In the genomic region with DNA sequence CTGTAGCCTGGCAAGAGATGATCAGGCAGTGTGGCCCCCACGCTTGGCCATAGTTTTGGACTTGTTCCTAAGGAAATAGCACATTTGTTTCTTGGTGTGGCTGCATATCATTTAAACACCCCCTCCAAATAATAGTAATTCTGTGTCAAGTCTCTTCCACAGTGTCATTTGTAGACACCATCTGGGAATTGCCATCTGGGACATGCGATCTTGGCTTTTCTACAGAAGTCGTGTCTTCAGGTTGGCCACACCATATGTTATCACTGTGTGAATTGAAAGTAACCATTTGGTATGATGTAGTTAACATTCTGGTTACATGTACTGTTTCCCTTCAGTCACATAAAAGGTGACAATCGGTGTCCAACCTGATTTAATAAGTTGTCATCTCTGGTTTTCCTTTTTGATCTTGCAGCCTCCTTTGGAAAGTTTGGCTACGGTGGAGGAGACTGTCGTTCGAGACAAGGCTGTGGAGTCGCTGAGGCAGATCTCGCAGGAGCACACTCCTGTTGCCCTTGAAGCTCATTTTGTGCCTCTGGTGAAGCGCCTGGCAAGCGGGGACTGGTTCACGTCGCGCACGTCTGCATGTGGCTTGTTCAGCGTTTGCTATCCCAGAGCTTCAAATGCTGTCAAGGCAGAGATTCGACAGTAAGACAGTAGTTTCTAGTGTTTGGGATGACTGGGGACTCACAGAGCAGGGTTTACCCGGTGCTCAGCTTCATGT, we compare ENCODE assay signal across 21 mouse cellular contexts. TPM values are rescaled to one million over a fixed set of nuclear protein-coding genes. Genes with fewer than 3 reads are reported as not detected.
DNase-seq lines count a peak whose midpoint lies in the region; ATAC-seq and TF ChIP-seq lines count a peak whose summit lies in the region.
"Had no signal": no experiment of that assay in that cellular context is flagged by ENCODE, and none has a peak within 500 bp of the region (broad histone marks: within the 10 kb centered on the region; RNA-seq: fewer than 3 reads in every experiment).

No protein-coding gene starts in this region.

- TF ChIP-seq POLR2A in cerebellum, adult 2 months (IDR thresholded peaks at IDR 0.05; ENCODE audit: borderline replicate concordance, insufficient read depth, low read length): no peak

- ATAC-seq in forebrain, embryonic 13.5 days: peak; percentile 28; the same call in 1 of the 2 replicates
- no peak for ATAC-seq in G1E (ENCODE audit: extremely low read depth, insufficient number of reproducible peaks, low FRiP score, poor library complexity, severe bottlenecking)
- no peak for ATAC-seq in hindbrain, embryonic 16.5 days
- ATAC-seq: activated CD4-positive, CD25-positive, alpha-beta regulatory T cell, adult 4 months; CD4-positive, CD25-positive, alpha-beta regulatory T cell, adult 4 months; lung, postnatal 0 days had no signal

- 82% methylated on average over 18 of the region's 18 CpGs for WGBS in forebrain, embryonic 13.5 days
- WGBS in forebrain, embryonic 10.5 days: 95% methylated on average over 18 of the region's 18 CpGs
- 20% methylated on average over 18 of the region's 18 CpGs for WGBS in cerebellum, adult 2 months
- WGBS in embryonic facial prominence, embryonic 10.5 days: 93% methylated on average over 18 of the region's 18 CpGs
- 85% methylated on average over 18 of the region's 18 CpGs for WGBS in hindbrain, embryonic 16.5 days

- no peak for DNase-seq in forebrain, embryonic 10.5 days (ENCODE audit: extremely low spot score, low spot score)
- no peak for DNase-seq in G1E (ENCODE audit: low spot score)
- peak; percentile 80 to 90 for DNase-seq in cerebellum, adult 2 months
- DNase-seq in cerebellum, postnatal 36 days: peak; percentile 77 to 84
- no peak for DNase-seq in embryonic facial prominence, embryonic 10.5 days (ENCODE audit: low spot score)
- no peak for DNase-seq in heart, adult 8-10 months (ENCODE audit: low spot score)
- DNase-seq: adrenal gland, postnatal 36 days; gastrocnemius, postnatal 25 days; kidney, adult 8-10 months; kidney, postnatal 14 days; thymus, postnatal 14 days had no signal

- no peak overlapping the region for H3K9ac ChIP-seq in forebrain, embryonic 13.5 days
- H3K9ac ChIP-seq in hindbrain, embryonic 16.5 days (ENCODE audit: low read depth, low read length): no peak overlapping the region
- H3K9ac ChIP-seq: hindbrain, embryonic 12.5 days; limb, embryonic 15.5 days; liver, embryonic 15.5 days; midbrain, embryonic 12.5 days had no signal

- H3K27me3 ChIP-seq in forebrain, embryonic 13.5 days: no peaks in the 10 kb centered on the region
- H3K27me3 ChIP-seq in forebrain, embryonic 10.5 days (ENCODE audit: poor library complexity, severe bottlenecking): no peaks in the 10 kb centered on the region
- no peaks in the 10 kb centered on the region for H3K27me3 ChIP-seq in G1E (ENCODE audit: insufficient read depth, low read length)
- H3K27me3 ChIP-seq in cerebellum, adult 2 months (ENCODE audit: control insufficient read depth, insufficient read depth, low read length): no peaks in the 10 kb centered on the region
- H3K27me3 ChIP-seq in embryonic facial prominence, embryonic 10.5 days (replicated peaks; ENCODE audit: low read depth, poor library complexity, severe bottlenecking): no peaks in the 10 kb centered on the region
- no peaks in the 10 kb centered on the region for H3K27me3 ChIP-seq in hindbrain, embryonic 16.5 days (replicated peaks; ENCODE audit: control insufficient read depth, insufficient read depth, low read length)
- H3K27me3 ChIP-seq: hindbrain, embryonic 12.5 days; limb, embryonic 15.5 days; liver, embryonic 15.5 days; midbrain, embryonic 12.5 days had no signal

- peaks cover 24% of the 10 kb centered on the region for H3K4me1 ChIP-seq in forebrain, embryonic 13.5 days
- peaks cover 12% of the 10 kb centered on the region for H3K4me1 ChIP-seq in forebrain, embryonic 10.5 days
- H3K4me1 ChIP-seq in G1E (ENCODE audit: insufficient read depth, low read depth, low read length): peaks cover 67% of the 10 kb centered on the region
- peaks cover 19% of the 10 kb centered on the region for H3K4me1 ChIP-seq in cerebellum, adult 2 months (ENCODE audit: control insufficient read depth, insufficient read depth, low read length)
- peaks cover 11% of the 10 kb centered on the region for H3K4me1 ChIP-seq in embryonic facial prominence, embryonic 10.5 days
- peaks cover 3% of the 10 kb centered on the region for H3K4me1 ChIP-seq in hindbrain, embryonic 16.5 days (ENCODE audit: control insufficient read depth, insufficient read depth, low read depth, low read length)

- H3K4me2 ChIP-seq in forebrain, embryonic 13.5 days: no peak overlapping the region
- no peak overlapping the region for H3K4me2 ChIP-seq in hindbrain, embryonic 16.5 days (ENCODE audit: low read length)
- H3K4me2 ChIP-seq: hindbrain, embryonic 12.5 days; limb, embryonic 15.5 days; liver, embryonic 15.5 days; midbrain, embryonic 12.5 days had no signal

- peaks cover 67% of the 10 kb centered on the region for H3K36me3 ChIP-seq in forebrain, embryonic 13.5 days (ENCODE audit: poor library complexity, severe bottlenecking)
- peaks cover 78% of the 10 kb centered on the region for H3K36me3 ChIP-seq in forebrain, embryonic 10.5 days (replicated peaks)
- H3K36me3 ChIP-seq in G1E (replicated peaks): peaks cover 77% of the 10 kb centered on the region
- H3K36me3 ChIP-seq in embryonic facial prominence, embryonic 10.5 days (replicated peaks): peaks cover 77% of the 10 kb centered on the region
- H3K36me3 ChIP-seq in hindbrain, embryonic 16.5 days (ENCODE audit: control insufficient read depth, insufficient read depth, low read length): peaks cover 18% of the 10 kb centered on the region

- H3K4me3 ChIP-seq in forebrain, embryonic 13.5 days: no peak overlapping the region
- no peak overlapping the region for H3K4me3 ChIP-seq in forebrain, embryonic 10.5 days
- H3K4me3 ChIP-seq in G1E (ENCODE audit: low read depth, low read length): peak overlapping the region; percentile 22; the same call in 1 of the 2 replicates
- H3K4me3 ChIP-seq in cerebellum, adult 2 months (replicated peaks; ENCODE audit: insufficient read depth, low read depth, low read length): no peak overlapping the region
- H3K4me3 ChIP-seq in embryonic facial prominence, embryonic 10.5 days: no peak overlapping the region
- H3K4me3 ChIP-seq in hindbrain, embryonic 16.5 days (ENCODE audit: low read length): no peak overlapping the region
- H3K4me3 ChIP-seq: hindbrain, embryonic 12.5 days; limb, embryonic 15.5 days; liver, embryonic 15.5 days; midbrain, embryonic 12.5 days; myocyte had no signal

- no peak for TF ChIP-seq CTCF in G1E (IDR thresholded peaks at IDR 0.05; ENCODE audit: low read depth, low read length)
- TF ChIP-seq CTCF in cerebellum, adult 2 months (IDR thresholded peaks at IDR 0.05; ENCODE audit: borderline replicate concordance, insufficient read depth, low read depth, low read length): no peak

- H3K9me3 ChIP-seq in forebrain, embryonic 13.5 days (replicated peaks): no peaks in the 10 kb centered on the region
- no peaks in the 10 kb centered on the region for H3K9me3 ChIP-seq in forebrain, embryonic 10.5 days
- no peaks in the 10 kb centered on the region for H3K9me3 ChIP-seq in G1E (replicated peaks)
- H3K9me3 ChIP-seq in embryonic facial prominence, embryonic 10.5 days: no peaks in the 10 kb centered on the region
- H3K9me3 ChIP-seq in hindbrain, embryonic 16.5 days (ENCODE audit: control insufficient read depth, low read length): no peaks in the 10 kb centered on the region
- H3K9me3 ChIP-seq: hindbrain, embryonic 12.5 days; limb, embryonic 15.5 days; liver, embryonic 15.5 days; midbrain, embryonic 12.5 days had no signal

- peak overlapping the region; percentile 60 for H3K27ac ChIP-seq in forebrain, embryonic 13.5 days
- H3K27ac ChIP-seq in forebrain, embryonic 10.5 days: no peak overlapping the region
- peak overlapping the region; percentile 87 for H3K27ac ChIP-seq in cerebellum, adult 2 months (ENCODE audit: insufficient read depth, low read length)
- H3K27ac ChIP-seq in embryonic facial prominence, embryonic 10.5 days (replicated peaks): no peak overlapping the region
- H3K27ac ChIP-seq in hindbrain, embryonic 16.5 days (ENCODE audit: low read depth, low read length): no peak overlapping the region
- H3K27ac ChIP-seq: hindbrain, embryonic 12.5 days; limb, embryonic 15.5 days; liver, embryonic 15.5 days; midbrain, embryonic 12.5 days had no signal

RNA-seq across cellular contexts. Expression of a gene that starts 16.2 kb away (rescaled TPM):
- 86.3 and 89.7 TPM in 2 replicates for polyA plus RNA-seq in forebrain, embryonic 13.5 days (2015; fragmentation: Nextera tagmentation; extraction: Ambion mirVana)
- 170 and 171 TPM in 2 replicates for polyA plus RNA-seq in forebrain, embryonic 10.5 days (2016; fragmentation: Nextera tagmentation; extraction: Ambion mirVana)
- total RNA-seq in G1E (2014; fragmentation: Nextera tagmentation): 57.7 and 68.7 TPM in 2 replicates
- 82.9 and 93.0 TPM in 2 replicates for total RNA-seq in G1E (2017)
- polyA plus RNA-seq in G1E (2012): 18.9 and 21.3 TPM in 2 replicates
- polyA plus RNA-seq in cerebellum, adult 2 months (2012; rRNA removed): 30.2 and 34.7 TPM in 2 replicates
- 162 and 178 TPM in 2 replicates for polyA plus RNA-seq in embryonic facial prominence, embryonic 10.5 days (2016; fragmentation: Nextera tagmentation; extraction: Ambion mirVana)
- 41.1 and 48.1 TPM in 2 replicates for polyA plus RNA-seq in hindbrain, embryonic 16.5 days (2015; fragmentation: Nextera tagmentation; extraction: Ambion mirVana)
- total RNA-seq in heart, adult 8-10 months (2022): 10 to 100 TPM in 2 of 4 experiments, 1 to 10 TPM in 2; 6.5 to 11.8 (median 9.8) TPM

Comparison
In these comparisons a context has a peak if more than half of its experiments do, and no peak if none do; other contexts are left out.
1. H3K27ac ChIP-seq: peak in forebrain, embryonic 13.5 days (single experiment) and cerebellum, adult 2 months (single experiment); none in forebrain, embryonic 10.5 days (single experiment), embryonic facial prominence, embryonic 10.5 days (single experiment) and hindbrain, embryonic 16.5 days (single experiment).
2. DNase-seq: peak in cerebellum, adult 2 months (2 of 2) and cerebellum, postnatal 36 days (2 of 2); none in forebrain, embryonic 10.5 days (single experiment), G1E (single experiment), embryonic facial prominence, embryonic 10.5 days (single experiment) and heart, adult 8-10 months (single experiment).